Mouse (Mus musculus) macrophage (primary cell): Measurements from ENCODE around the gene Chrm5. TPM values are rescaled to one million over a fixed set of nuclear protein-coding genes. Genes with fewer than 3 reads are reported as not detected.
A peak's percentile ranks its signal among the peaks of the same experiment; 100 is the strongest.

Experiments
- H3K27ac ChIP-seq: fragments of 350-480 bp; formaldehyde crosslinking; 2 replicates; pipeline ENCODE4 v1.9.0; 2021
- H3K36me3 ChIP-seq: fragments of 350-480 bp; formaldehyde crosslinking; 2 replicates; pipeline ENCODE4 v1.9.0; 2021; ENCODE audit errors: inconsistent target
- H3K4me3 ChIP-seq: fragments of 350-480 bp; formaldehyde crosslinking; 2 replicates; pipeline ENCODE4 v1.9.0; 2021; ENCODE audit errors: inconsistent target
- H3K79me2 ChIP-seq: fragments of 350-480 bp; formaldehyde crosslinking; 2 replicates; pipeline ENCODE4 v1.9.0; 2021; ENCODE audit errors: inconsistent target
- WGBS: methylation state at CpG from one replicate; pipeline ENCODE4 v1.1.7; 2026; ENCODE audit warnings: inconsistent platforms; ENCODE audit not compliant: missing documents; 5-methylcytosine and 5-hydroxymethylcytosine counted together
- polyA plus RNA-seq: library from polyadenylated mRNA; stranded (reverse); fragments of 250-400 nt; gene quantifications from 3 replicates; pipeline ENCODE4 v1.2.4, GENCODE M21; 2018; ENCODE audit warnings: inconsistent platforms
- total RNA-seq, 78 experiments: library from RNA; depleted of rRNA; stranded (reverse); fragments of 250-400 nt; gene quantifications; 1 replicate in 9 of 78; 2 replicates in 24 of 78; 3 replicates in 43 of 78; 4 replicates in 2 of 78; pipeline ENCODE4 v1.2.4; 2018; ENCODE audit warnings: inconsistent platforms in 56 of 78

Gene Chrm5
- total RNA-seq (2018; cell fraction: chromatin; rRNA removed), result not detected
- total RNA-seq (2018; cell fraction: cytosol; rRNA removed), result not detected
- not detected for total RNA-seq (2018; cell fraction: nucleus; rRNA removed)
- not detected in 3 replicates for polyA plus RNA-seq

GRCm38 (mm10) chr2:112480669-112481068 is at the start of gene Chrm5:
Chrm5 (minus strand) TSS chr2:112480769.
- 83% methylated on average over 5 of the region's 5 CpGs for whole genome bisulfite sequencing
- Histone ChIP-seq H3K36me3 (no peaks in the 10 kb centered on the region), H3K4me3 (no peak within 1 kb of the TSS), H3K79me2 (no peaks in the 10 kb centered on the region), H3K27ac (no peak within 1 kb of the TSS)

DNA sequence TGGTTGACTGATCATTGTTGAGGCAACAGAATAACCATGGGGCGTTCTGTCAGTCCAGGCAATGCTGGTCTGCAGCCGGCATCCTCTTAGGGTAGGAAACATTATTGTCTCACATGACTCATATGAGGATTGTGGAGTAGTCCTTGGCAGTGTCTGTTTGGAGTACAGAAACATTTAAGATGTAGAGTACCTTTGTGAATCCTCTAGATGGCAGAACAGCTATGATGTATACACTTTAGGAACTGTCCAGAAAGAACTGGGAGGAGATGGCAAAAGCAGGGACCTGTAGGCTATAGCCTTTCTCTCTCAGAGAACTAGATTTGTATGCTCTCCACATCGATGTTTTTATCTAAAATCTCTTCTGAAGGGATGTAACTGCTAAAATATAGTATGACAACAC is 46.4 kb upstream of the Chrm5 start:
- H3K36me3 ChIP-seq, result no peaks in the 10 kb centered on the region
- H3K27ac ChIP-seq, result no peak overlapping the region
- no peaks in the 10 kb centered on the region for H3K79me2 ChIP-seq
- H3K4me3 ChIP-seq, result no peak overlapping the region
- WGBS, result 94% methylated on average over 3 of the region's 3 CpGs

- Histone ChIP-seq H3K79me2 (no peaks in the 10 kb centered on the region), H3K36me3 (no peaks in the 10 kb centered on the region), H3K27ac (no peak overlapping the region), H3K4me3 (no peak overlapping the region)
- 89% methylated on average over 4 of the region's 4 CpGs for WGBS
Measured at GRCm38 (mm10) chr2:112520526-112521482, 40.2 kb upstream of the Chrm5 start.

DNA sequence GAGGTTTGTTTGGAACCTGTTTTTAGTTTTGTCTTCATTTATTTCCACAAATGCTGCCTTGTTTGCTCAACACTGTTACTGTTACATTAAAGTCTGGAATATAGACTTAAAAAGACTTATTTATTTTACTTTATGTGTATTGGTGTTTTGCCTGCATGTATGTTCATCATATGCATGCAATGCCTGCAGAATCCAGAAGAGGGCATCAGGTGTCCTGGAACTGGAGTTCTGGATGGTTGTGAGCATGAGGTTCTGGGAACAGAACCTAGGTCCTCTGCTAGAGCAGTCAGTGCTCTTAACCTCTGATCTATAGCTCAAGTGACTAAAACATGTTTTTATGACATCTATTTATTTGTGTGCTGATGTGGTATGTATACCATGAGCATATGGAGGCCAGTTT is 38.0 kb upstream of the Chrm5 start:
- no peak overlapping the region for H3K27ac ChIP-seq
- H3K79me2 ChIP-seq, result no peaks in the 10 kb centered on the region
- H3K4me3 ChIP-seq, result no peak overlapping the region
- no peaks in the 10 kb centered on the region for H3K36me3 ChIP-seq

GRCm38 (mm10) chr2:112517218-112517617 is 36.6 kb upstream of the Chrm5 start:
- Histone ChIP-seq H3K79me2 (no peaks in the 10 kb centered on the region), H3K27ac (no peak overlapping the region), H3K4me3 (no peak overlapping the region), H3K36me3 (no peaks in the 10 kb centered on the region)
- 95% methylated on average over 3 of the region's 3 CpGs for WGBS

- H3K4me3 ChIP-seq, result no peak overlapping the region
- H3K79me2 ChIP-seq, result no peaks in the 10 kb centered on the region
- no peak overlapping the region for H3K27ac ChIP-seq
- WGBS, result 92% methylated on average over 3 of the region's 3 CpGs
- H3K36me3 ChIP-seq, result no peaks in the 10 kb centered on the region
Measured at GRCm38 (mm10) chr2:112516728-112517127, 36.2 kb upstream of the Chrm5 start.

DNA sequence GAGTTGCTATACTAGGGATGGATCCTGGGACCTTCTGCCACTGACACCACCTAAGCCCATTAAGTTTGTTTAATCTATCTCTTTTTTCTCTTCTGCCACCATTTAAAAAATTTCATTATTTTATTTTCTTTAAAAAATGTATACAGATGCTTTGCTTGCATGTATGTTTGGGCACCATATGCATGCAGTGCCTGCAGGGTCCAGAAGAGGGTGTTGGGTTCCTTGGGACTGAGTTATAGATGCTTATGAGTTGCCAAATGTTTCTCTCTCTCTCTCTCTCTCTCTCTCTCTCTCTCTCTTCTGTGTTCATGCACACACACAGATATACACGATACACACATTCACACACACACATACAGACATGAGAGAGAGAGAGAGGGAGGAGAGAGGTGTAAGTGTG is 32.5 kb upstream of the Chrm5 start:
- H3K79me2 ChIP-seq, result no peaks in the 10 kb centered on the region
- WGBS, result no CpG with 5 or more reads among the region's 1 CpGs
- no peaks in the 10 kb centered on the region for H3K36me3 ChIP-seq
- H3K4me3 ChIP-seq, result no peak overlapping the region
- H3K27ac ChIP-seq, result no peak overlapping the region

GRCm38 (mm10) chr2:112510140-112510539 is 29.6 kb upstream of the Chrm5 start:
- Histone ChIP-seq H3K4me3 (no peak overlapping the region), H3K36me3 (no peaks in the 10 kb centered on the region), H3K79me2 (no peaks in the 10 kb centered on the region), H3K27ac (no peak overlapping the region)
- WGBS, result 79% methylated on average over 4 of the region's 4 CpGs

GRCm38 (mm10) chr2:112507444-112507843 is 26.9 kb upstream of the Chrm5 start:
- no peak overlapping the region for H3K27ac ChIP-seq
- WGBS, result 88% methylated on average over 1 of the region's 1 CpGs

DNA sequence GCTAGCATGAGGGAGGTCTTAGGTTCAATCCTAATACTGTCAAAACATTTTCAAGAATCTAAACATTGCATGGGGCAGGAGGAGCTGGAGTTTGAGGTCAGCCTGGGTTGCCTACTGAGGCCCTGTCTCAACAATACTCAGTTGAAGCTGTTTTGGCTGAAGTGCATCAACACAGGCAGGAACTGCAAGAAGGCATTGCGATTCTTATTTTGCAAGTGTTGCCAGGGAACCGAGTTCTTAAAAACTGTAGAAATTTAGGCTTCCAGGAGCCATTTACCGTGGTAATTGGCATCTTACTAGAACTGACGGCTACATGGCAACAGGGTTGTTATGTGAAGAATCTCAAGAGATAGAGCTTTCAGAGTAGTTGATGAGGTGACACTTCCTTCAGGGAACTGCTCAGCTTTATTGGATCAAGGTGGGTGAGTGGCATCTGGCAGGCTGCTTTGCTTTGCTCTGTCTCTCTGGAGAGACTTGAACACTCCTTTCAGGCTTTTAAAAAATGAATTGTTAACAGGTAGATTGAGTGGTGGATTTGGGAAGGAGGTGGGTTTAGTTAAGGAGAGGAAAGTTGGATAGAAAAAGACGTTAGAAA is 26.4 kb upstream of the Chrm5 start:
- no peaks in the 10 kb centered on the region for H3K36me3 ChIP-seq
- H3K79me2 ChIP-seq, result no peaks in the 10 kb centered on the region
- no peak overlapping the region for H3K27ac ChIP-seq
- WGBS, result 97% methylated on average over 5 of the region's 5 CpGs
- no peak overlapping the region for H3K4me3 ChIP-seq

More at GRCm38 (mm10) chr2:112507444-112507843, 26.9 kb upstream of the Chrm5 start:
- Histone ChIP-seq H3K4me3 (no peak overlapping the region), H3K36me3 (no peaks in the 10 kb centered on the region), H3K79me2 (no peaks in the 10 kb centered on the region)

GRCm38 (mm10) chr2:112503978-112504377 is 23.4 kb upstream of the Chrm5 start:
- WGBS, result 95% methylated on average over 6 of the region's 6 CpGs

DNA sequence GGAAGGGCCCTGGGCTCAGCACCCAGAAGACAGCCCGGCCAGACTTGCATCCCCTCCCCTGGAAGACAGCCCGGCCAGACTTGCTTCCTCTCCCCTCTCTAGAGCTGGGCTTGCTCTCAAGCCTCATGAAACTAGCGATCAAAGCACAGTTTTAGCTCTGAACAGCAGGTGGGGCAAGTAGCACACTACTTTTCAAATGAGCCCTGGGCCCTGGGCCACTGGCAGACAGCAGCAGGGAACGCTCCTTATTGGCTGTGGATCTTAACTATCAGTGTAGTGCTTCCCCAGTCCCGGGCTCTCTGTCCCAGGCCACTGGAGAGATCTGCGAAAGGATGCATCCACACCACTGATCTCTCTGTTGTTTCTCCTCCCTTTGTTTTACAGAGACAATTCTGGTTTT is 20.6 kb upstream of the Chrm5 start:
- 21% methylated on average over 6 of the region's 6 CpGs for WGBS
- no peaks in the 10 kb centered on the region for H3K79me2 ChIP-seq
- no peaks in the 10 kb centered on the region for H3K36me3 ChIP-seq
- H3K4me3 ChIP-seq, result no peak overlapping the region
- no peak overlapping the region for H3K27ac ChIP-seq

More at GRCm38 (mm10) chr2:112503978-112504377, 23.4 kb upstream of the Chrm5 start:
- no peaks in the 10 kb centered on the region for H3K79me2 ChIP-seq
- no peaks in the 10 kb centered on the region for H3K36me3 ChIP-seq
- H3K4me3 ChIP-seq, result no peak overlapping the region
- H3K27ac ChIP-seq, result no peak overlapping the region

GRCm38 (mm10) chr2:112497851-112498250 is 17.3 kb upstream of the Chrm5 start:
- H3K27ac ChIP-seq, result no peak overlapping the region
- no peak overlapping the region for H3K4me3 ChIP-seq
- H3K79me2 ChIP-seq, result no peaks in the 10 kb centered on the region
- 93% methylated on average over 7 of the region's 7 CpGs for WGBS
- no peaks in the 10 kb centered on the region for H3K36me3 ChIP-seq

DNA sequence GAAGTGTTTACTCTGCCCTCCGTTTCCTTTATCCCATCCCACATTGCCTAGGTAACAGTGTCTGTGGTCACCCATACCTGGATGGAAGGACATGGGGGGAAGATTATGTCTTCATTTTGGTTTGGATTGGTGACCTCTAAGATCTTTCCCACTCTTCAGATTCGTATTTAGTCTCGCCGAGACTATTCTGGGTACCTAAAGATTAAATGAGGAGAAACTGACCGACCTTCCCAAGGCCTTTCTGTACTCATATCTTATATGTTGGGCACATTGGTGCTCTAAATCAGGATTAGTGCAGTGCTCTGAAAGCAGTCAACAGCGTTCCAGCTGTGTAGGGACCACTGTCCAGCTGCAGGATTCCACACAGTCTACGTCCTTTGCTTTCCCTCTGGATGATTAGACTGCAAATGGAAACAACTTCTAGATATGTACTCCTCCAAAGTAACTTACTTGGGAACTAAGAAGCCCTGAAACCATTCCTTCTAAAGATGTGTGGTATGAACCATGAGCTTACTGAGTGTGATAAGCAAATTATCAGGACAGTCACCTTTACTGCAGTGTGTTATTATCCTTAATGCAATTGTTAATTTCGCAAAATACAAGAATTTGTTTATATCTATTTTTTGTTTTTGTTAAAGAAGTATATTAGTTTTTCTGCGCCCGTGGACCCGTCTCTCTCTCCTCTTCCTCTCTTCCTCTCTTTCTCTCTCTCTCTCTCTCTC is 13.1 kb upstream of the Chrm5 start:
- H3K79me2 ChIP-seq, result no peaks in the 10 kb centered on the region
- H3K4me3 ChIP-seq, result peak overlapping the region; percentile 48
- H3K36me3 ChIP-seq, result no peaks in the 10 kb centered on the region
- WGBS, result 46% methylated on average over 10 of the region's 11 CpGs
- no peak overlapping the region for H3K27ac ChIP-seq
